Mouse (Mus musculus) kidney, adult 18-20 months (tissue): ENCODE measurements around the gene Maats1.
A peak's percentile ranks its signal among the peaks of the same experiment; 100 is the strongest.

Experiments
- DNase-seq: peaks from one replicate; pipeline ENCODE4 v3.0.0; 2021

Gene Maats1

DNA sequence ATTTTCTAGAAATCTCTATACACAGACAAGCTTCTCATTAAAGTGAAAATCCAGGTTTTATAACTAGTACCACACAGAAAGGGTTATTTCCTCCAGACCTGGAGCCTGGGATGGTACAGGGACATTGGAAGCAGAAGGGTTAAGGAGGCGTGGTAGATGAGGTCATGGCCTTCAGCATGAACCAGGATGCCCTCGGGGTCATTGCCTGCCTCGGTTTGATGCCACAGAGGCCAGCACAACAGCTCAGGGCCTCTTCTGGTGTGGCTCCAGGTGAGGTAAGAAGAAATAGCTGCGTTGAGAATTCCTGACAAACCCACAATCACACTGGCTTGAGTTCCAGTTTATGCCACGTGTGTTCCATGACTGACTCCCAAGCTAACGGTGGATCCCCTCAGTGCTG is 53.1 kb downstream of the Maats1 start:
- peak; percentile 34 for DNase-seq

- DNase-seq, result no peak
Measured at GRCm38 (mm10) chr16:38287762-38288161, 54.2 kb downstream of the Maats1 start.

DNA sequence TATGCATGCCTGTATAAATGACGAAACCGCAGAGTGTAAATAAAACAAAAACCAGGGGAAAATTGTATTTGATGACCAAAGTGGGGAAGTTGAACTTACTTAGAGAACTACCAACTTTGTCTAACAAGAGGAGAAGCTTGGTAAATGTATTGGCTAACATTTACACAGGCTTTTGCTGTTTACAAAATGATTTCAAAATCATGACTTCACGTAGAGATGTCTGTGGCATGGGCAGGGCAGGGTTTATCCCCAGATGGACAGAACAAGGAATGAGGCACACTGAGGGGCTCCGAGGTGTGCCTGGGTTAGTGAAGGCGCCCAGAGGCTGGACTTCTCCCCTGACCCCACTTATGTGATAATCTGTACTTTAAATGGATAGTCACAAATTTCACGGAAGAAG is 54.6 kb downstream of the Maats1 start:
- no peak for DNase-seq

- DNase-seq, result peak; percentile 14
Measured at GRCm38 (mm10) chr16:38286541-38286940, 55.4 kb downstream of the Maats1 start.

DNA sequence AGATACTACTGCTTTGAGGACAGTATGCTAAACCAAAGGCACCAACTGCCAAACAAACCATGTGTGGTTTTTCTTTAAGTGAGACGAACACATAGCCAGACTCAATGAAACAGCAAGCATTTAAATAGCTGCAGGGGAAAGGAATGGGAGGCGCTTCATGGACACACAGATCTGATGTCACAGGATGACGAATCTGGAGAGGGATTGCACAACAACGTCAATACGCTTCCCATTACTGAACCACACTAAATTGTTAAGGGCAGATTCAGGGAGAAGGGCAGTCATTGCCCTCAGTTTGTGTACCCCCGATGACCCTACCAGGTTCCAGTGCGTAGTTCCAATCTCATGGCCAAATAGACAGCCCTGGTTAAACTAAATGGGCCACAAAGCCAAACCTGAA is 56.1 kb downstream of the Maats1 start:
- DNase-seq, result no peak

- DNase-seq, result no peak
Measured at GRCm38 (mm10) chr16:38283300-38283699, 58.6 kb downstream of the Maats1 start.

DNA sequence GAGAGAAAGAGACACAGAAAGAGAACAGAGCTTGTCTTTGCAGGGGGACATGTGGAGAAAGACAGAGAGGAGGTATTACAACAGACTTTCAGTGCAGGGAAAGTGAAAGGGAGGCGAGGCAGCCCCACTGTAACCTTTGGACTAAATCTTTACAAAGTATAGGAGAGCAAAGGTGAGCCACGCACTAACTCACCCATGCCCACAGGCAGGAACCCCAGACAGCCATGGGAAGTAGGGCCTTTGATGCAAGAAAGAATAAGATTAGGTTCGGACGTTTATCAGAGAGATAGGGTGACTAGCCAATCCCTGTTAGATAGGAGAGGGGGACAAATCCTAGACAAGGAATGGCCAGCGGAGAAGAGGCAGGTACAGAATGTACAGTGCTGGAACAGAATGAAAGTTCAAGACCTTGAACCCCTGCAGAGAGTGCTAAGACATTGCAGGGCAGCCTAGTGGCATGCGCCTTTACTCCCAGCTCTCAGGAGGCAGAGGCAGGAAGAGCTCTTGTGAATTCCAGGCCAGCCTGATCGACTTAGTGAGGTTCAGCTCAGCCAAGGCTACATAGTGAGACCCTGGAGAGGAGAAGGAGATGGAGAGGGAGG is 59.3 kb downstream of the Maats1 start:
- DNase-seq, result no peak

GRCm38 (mm10) chr16:38280951-38281350 is 61.0 kb downstream of the Maats1 start:
- no peak for DNase-seq

DNA sequence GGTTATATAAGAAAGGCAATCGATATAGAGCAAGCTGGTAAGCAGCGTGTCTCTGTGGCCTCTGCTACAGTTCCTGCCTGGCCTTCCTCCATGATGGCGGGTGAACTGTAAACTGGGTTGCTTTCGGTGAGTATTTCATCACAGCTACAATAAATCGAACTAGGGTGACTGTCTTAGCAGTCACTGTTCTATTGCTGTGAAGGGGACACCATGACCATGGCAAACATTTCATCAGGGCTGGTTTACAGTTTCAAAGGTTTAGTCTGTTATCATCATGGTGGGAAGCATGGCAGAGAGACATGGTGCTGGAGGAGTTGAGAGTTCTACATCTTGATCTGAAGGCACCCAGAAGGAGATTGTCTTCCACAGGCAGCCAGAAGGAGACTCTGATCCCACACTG is 62.1 kb downstream of the Maats1 start:
- no peak for DNase-seq

GRCm38 (mm10) chr16:38274737-38275136 is 67.2 kb downstream of the Maats1 start:
- DNase-seq, result no peak

- no peak for DNase-seq
Measured at GRCm38 (mm10) chr16:38272483-38272882, 69.5 kb downstream of the Maats1 start.

DNA sequence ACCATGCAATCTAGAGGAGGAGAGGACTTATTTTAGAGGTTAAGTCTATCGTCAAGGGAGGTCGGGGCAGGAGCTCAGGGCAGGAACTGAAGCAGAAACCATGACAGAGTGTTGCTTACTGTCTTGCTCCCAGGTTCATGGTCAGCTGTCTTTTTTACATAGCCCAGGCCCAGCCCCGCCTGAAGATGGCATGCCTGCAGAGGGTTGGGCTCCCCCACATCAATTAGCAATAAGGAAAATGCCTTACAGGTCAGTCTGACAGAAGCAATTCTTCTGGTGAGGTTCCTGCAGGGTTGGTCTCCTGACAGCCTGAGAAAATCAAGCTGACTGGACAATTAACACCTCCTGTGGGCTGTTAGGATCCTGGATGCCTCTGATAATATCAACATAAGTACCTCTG is 70.3 kb downstream of the Maats1 start:
- DNase-seq, result no peak

GRCm38 (mm10) chr16:38255927-38256326 is 86.0 kb downstream of the Maats1 start:
- DNase-seq, result no peak

- DNase-seq, result no peak
Measured at GRCm38 (mm10) chr16:38255107-38255506, 86.8 kb downstream of the Maats1 start.

DNA sequence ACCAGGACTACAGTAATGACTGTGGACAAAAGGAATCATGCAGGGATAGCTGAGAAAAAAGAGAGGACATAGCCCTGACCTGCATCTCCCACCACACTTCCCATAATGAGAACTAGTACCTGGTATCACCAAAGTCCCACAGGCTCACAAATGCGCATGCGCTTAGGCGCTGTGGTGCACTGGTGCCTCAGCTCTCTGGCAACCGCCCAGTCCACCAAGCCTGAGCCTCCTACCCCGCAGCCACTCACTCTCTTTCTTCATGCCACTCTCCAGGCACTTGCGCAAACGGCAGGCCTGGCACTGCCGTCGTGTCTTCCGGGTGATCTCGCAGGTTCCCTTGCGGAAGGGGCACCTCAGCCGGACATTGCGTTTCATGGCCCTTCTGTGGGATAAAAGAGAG is 87.9 kb downstream of the Maats1 start:
- no peak for DNase-seq

- no peak for DNase-seq
Measured at GRCm38 (mm10) chr16:38250467-38250866, 91.5 kb downstream of the Maats1 start.

DNA sequence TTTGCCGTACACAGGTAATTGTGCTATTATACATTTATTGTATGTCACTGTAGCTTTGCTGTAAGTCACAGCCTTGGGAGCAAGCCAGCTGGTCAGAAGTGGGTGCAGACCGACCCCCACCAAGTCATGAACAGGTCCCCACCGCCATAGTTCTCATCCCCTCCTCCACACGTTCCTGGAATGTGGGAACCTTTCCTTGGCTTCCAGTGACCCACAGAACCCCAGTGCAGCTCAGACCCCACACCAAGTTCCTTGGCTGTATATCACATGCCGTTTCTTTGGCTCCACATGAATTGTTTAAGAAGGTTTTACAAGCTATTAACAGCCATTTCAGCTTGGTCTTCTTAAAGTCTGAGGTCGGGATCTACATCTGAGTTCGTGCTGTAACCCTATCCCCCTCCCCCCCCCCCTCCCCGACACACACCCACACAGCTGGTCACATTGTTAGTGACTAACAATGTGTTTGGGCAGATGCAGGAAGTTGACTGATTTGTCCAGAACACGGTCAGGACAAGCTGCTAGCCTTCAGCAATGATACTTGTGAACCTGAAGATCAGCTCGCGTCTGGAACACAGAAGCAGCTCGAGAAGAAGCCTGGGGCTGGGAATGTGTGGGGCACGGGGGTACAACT is 93.5 kb downstream of the Maats1 start:
- DNase-seq, result no peak
